Mouse (Mus musculus): ENCODE results near the gene Epgn.

DNA sequence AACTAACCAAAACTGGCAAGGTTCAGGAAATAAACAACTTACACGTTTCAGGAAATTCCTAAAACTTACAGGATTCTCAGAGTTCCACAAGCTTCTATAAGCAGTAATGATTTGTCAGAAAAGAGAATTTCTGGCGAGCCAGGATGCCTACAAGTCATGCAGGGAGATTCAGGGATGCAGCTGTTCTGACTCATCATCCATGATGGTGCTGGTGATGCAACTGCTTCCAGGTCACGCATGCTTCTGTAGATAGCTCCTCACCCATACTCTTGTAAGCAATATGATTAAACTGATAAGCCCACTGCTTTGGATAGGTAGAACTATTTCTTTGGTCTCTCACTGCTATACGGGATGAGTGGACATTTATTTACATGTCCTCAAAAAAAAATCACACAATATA lies 38.7 kb upstream of the Epgn start:
- TF ChIP-seq CTCF (IDR thresholded peaks at IDR 0.05; ENCODE audit: borderline replicate concordance, insufficient read depth, low read length), result no peak
- TF ChIP-seq POLR2A (IDR thresholded peaks at IDR 0.05; ENCODE audit: low read depth, low read length), result no peak

Data from embryonic fibroblast, embryonic 13.5 days (primary cell).